Mouse (Mus musculus) embryo, embryonic 9.5 days (tissue): ENCODE data around the gene AA467197.
A peak's percentile ranks its signal among the peaks of the same experiment; 100 is the strongest.

ENCODE experiments used
- DNase-seq: peaks from one replicate; pipeline ENCODE4 v3.0.0-alpha.2; 2017; ENCODE audit errors: extremely low spot score

Gene AA467197

DNA sequence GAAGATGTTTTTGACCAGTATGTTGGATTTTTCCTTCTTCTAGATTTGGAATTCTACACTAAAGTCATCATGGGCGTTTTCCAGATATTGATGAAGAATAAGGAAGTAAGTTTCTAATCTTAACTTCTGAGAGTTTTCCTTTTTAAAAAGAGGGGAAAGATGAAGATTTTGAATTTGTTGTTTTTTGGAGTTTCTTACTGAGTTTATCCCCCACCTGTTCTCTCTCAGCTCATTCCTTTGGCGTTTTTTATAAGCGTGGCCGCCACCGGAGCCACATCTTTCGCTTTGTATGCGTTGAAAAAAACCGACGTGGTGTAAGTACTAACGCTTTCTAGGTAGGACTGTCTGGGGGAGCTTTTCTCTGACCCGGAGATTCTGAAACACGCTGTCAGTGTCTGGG is 1.2 kb downstream of the AA467197 start:
- DNase-seq, result no peak

- no peak for DNase-seq
These were observed 1.9 kb downstream of the AA467197 start for GRCm38 (mm10) chr2:122638673-122639072.

DNA sequence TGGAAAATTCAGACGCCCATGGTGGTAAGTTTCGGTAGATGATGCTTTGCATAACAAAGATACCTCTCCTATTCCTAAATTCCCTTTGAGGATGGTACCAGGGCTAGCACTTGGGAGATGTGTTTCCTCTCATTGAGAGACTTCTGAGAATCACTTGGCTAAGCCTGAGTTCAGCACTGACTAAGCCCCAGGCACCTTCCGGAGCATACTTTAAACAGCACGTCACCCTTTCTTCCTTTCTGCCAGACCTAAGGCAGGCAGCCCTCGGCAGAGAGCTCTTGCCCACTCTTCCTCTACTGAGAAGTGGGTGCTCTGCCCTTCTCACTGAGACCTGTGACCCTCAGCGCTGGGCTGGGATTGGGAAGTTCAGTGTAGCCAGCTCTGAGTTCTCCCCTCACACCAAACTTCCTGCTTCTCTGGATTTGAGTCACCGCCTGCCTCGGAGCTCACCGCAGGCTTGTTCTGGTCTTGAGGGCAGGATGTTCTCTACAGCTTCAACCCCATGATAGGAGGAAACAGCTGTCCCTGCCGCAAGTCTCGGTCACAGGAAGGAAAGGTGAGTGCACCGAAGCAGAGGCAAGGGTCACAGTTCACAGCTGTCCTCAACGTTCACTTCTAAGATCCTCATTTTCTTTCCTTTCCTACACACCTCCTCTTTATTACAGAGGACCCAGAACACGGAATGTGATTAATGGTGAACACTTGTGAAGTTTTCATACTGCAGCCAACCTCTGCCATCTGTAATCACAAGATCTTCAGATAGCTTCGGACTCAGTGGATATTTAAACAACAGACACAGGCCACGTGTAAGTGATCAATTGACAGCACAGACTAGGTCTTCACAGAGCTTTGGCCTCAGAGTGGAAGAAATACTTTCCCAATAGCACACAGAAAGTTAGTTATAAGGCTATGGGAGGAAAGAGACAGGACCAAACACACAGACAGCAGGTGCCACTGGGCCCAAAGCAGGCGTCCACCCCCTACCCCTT is 15.6 kb downstream of the AA467197 start:
- no peak for DNase-seq

- no peak for DNase-seq
These were observed 19.3 kb downstream of the AA467197 start for GRCm38 (mm10) chr2:122656052-122656451.

GRCm38 (mm10) chr2:122656767-122657166 is 20.0 kb downstream of the AA467197 start:
- no peak for DNase-seq

GRCm38 (mm10) chr2:122657707-122658524 is 21.1 kb downstream of the AA467197 start:
- DNase-seq, result no peak

DNA sequence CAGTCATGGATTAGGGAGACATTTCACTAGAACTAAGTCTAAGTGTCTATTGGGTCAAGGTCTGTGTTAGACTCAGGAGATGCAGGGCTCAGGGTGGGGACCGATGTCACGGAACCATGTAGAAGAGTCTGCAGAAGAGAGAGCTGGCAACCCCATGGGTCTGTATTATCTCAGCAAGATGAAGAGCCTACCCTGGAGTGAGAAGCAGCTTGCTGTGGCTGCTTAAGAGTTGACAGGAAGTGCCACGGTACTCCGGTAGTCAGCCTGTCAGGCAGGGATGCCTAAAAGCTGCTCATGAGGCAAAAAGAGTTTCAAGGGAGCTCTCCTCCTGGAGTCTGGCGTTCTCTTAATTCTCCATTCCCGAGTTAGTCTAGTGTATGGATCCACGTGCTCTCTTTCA is 23.0 kb downstream of the AA467197 start:
- no peak for DNase-seq

GRCm38 (mm10) chr2:122665253-122665972 is 28.6 kb downstream of the AA467197 start:
- DNase-seq, result no peak

DNA sequence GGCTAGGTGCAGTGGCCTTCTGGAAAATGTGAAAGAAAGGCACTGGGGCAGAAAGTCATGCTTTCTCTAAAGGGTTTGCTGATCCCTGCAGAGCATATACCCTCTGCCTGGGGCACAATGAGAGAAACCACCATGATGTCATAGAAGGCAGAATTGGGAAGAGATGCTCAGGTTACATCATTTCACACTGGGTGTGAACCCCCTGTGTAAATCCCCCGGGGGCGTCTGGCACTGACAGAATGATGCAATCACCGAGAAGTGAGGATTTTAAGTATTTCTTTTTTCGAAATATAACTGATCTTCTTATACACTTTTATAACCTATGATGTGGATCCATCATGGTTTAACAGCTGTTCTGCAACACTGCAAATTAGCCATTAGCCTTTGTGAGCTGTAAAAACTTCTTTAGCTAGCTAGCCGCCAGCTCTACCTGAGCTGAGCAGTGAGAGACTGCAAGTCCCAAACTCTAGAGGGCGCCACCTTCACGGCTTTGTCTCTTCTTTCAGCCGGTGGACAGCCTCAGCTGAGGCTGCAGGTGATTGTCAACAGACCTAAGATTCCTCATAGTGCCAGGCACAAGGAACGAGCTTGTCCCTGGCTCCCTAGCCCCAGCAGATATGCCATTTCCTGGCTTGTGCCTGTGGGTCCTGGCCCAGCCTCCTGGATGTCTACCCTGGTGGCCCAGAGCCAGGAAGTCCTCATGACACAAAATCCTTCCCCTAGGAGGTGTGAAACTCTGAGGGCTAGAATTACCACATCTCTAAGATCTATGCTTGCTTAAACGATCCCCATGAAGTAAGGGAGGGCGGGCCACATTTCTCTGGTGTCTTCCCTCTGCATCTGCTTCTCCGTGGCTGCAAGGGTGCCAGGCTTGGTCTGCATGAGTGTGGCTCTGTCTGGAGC is 29.4 kb downstream of the AA467197 start:
- DNase-seq, result peak; percentile 30

DNA sequence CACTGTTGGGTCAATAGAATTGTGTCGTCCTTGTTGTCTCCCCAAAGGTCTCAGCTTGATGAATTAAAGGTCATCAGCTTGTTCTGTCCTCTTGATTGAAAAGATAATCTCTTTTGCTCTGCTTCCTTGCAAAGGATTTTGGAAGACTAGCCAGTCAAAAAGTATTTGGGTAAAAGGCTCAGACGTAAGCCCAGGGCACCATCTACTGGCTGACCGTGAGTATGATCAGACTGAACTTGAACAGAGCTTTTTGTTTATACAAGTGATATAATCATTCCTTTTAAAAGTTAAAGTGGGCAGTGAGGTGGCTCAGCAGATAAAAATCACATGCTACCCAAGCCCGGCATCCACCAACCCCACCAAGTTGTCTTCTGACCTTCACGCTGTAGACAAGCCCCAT is 31.1 kb downstream of the AA467197 start:
- no peak for DNase-seq

- DNase-seq, result no peak
These were observed 34.9 kb downstream of the AA467197 start for GRCm38 (mm10) chr2:122671714-122672113.

DNA sequence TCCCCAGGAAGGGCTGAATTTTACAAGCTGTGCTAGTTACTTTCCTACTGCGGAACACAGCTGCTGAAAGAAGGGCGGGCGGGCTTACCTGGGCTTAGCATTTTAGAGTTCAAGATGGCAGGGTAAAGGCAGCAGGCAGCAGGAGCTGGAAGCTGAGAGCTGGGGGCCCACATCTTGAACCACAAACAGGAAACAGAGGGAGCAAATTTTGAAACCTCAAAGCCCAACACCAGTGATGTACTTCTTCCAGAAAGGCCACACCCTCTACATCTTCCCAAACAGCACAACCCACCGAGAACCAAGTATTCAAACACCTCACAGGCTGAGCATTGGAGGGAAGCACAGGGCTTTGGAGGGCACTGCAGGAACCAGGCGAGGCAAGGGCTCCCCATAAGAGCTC is 36.1 kb downstream of the AA467197 start:
- no peak for DNase-seq

- DNase-seq, result no peak
These were observed 38.3 kb downstream of the AA467197 start for GRCm38 (mm10) chr2:122675126-122675525.

- DNase-seq, result no peak
These were observed 44.8 kb downstream of the AA467197 start for GRCm38 (mm10) chr2:122681379-122682137.

- no peak for DNase-seq
These were observed 45.7 kb downstream of the AA467197 start for GRCm38 (mm10) chr2:122682520-122682919.

DNA sequence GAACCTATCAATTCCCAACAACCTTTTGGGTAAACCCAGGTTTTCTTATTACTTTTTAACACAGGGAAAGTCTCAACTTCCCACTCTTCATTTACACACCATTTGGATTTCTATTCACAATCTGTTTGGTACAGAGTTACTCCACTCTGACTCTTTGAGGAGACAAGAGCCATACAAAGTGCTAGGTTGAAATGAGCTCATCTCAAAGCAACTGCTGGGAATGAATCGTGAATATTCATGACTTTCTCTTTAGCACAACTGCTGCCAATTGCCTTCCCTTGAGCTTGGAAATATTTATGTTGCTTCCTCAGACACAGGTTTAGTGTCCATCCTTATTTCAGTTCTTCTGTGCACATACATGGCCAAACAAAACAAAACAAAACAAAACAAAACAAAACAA is 46.9 kb downstream of the AA467197 start:
- no peak for DNase-seq

GRCm38 (mm10) chr2:122686665-122687064 is 49.9 kb downstream of the AA467197 start:
- no peak for DNase-seq
